Mouse (Mus musculus) activated CD4-positive, CD25-positive, alpha-beta regulatory T cell, adult 4 months (primary cell): ENCODE data around the gene Prom2. TPM values are rescaled to one million over a fixed set of nuclear protein-coding genes. Genes with fewer than 3 reads are reported as not detected.

Experiments used
- ATAC-seq: one replicate; pipeline ENCODE4 v1.8.0; 2017
- polyA plus RNA-seq, 2 experiments: library from polyadenylated mRNA; unstranded; fragments of 100-300 nt; shearing (Covaris generic); gene quantifications; one replicate each; pipeline ENCODE4 v1.2.1; 2017

Prom2 gene
- polyA plus RNA-seq, 2 experiments from 2014 or later, result not detected

DNA sequence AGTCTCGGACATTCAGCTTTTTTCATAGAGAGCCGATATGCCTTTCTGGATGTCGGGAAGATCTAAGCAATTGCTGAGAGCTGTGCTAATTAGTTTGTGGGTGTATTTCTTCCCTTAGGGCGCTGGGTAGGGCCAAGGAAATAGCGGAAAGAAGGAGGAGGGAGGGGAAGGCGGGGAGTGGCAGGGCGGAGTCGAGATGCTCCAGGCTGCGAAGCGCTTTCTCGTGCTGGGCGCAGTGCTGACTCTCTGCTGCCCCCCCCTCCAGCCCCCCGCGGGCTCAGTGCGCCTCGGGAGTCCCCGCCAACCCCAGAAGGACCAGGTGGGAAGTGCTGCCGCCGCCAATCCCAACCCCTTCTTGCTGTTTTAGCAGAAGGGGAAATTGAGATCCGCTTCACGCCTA is 58.3 kb downstream of the Prom2 start:
- no peak for ATAC-seq

DNA sequence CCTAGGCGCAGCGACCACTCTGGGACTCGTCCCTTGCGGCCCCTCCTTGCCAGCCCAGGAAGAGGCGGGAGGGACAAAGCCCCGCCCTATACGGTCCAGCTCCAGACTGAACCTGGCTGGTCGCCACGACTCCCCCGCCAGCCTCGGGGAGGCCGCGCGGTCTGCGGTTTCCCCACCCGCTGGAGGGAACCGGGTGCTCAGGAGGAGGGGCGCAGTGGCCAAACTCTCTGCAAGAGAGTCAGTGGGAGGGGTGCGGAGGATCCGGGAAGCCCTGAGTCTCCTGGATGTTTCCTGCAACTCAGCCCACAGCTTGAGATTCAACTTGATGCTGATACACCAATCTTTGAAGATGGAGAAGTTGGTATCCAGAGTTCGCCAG is 58.7 kb downstream of the Prom2 start:
- ATAC-seq, result no peak

DNA sequence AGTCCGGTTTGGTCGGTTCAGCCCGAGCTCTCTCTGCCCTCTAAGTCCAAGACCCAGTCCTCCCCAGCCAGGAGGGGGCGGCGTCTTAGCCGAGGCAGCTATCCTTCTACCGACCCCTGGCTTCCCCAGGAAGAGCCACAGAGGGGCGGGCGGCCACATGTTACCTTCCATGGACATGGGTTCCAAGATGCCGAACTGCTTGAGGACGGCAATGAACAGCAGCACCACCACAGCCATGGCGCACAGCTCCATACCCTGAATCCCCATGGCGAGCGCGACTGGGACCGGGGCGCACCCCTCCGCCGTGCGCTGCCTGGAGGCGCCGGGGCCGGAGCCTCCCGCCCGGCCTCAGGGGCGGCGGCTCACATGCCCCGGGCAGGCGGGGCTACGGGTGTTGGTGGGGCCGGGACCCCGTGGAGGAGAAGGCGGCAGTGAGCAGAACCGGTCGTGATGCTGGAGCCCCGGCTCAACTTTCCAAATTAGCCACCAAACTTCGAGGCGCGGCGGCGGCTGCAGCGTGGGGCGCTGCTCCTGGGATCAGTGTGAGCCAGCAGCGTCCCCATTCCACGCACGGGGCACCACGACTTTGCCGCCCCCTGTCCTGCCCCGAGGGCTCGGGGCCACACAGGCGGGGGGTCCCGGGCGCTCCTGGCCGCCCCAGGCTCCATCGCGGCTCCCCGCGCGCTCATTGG is 59.3 kb downstream of the Prom2 start:
- ATAC-seq, result no peak

DNA sequence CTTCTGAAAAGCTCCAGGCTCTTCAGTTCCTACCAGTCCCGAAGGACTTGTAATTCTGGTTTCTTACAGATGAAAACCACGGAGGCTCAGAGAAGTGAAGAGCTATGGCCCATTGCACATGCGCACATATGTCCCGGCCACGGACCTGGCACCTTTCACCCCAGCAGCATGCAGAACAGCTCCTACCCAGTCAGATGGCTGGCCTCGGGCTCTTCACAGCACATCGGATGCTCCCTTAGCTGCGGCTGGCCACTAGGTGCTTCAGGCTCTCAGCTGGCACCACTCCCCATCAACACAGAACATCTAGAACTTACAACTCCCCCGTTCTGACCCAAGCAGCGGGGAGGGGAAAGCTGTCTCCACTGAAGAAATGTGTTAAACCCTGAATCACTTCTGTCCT is 61.5 kb downstream of the Prom2 start:
- no peak for ATAC-seq

DNA sequence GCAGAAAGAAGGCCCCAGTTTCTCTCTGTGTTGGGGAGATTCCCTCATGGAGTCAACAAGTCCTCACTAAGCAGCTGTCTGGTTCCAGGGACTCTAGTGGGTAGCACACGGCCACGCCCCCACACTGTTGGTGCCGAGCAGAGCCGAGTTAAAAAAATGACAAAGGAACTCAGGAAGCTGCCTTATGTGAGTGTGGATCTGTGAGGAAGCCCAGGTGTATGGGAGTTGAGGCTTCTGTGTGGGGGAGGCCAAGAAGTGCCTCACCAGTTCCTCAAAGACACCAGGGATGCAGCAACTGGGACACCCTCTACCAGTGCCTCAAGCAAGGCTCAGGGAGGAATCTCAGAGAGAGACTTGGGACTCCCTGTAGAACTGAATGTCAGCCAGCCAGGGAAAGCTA is 62.1 kb downstream of the Prom2 start:
- no peak for ATAC-seq

Other genes with a start within 250 kb of the Prom2 start
- gene Dusp2, start 205.3 kb downstream of the Prom2 start, polyA plus RNA-seq, result 10 to 100 TPM; 18.6 to 38.6 TPM
- under 1 TPM; 0.28 to 0.37 TPM for gene Astl, start 202.8 kb downstream of the Prom2 start, polyA plus RNA-seq
- gene Adra2b, start 178.3 kb downstream of the Prom2 start, polyA plus RNA-seq, result not detected
- gene Gpat2, start 116.3 kb downstream of the Prom2 start, polyA plus RNA-seq, result under 1 TPM in 1 of 2 experiments, not detected in 1; 0.33 TPM
- 10 to 100 TPM; 48.1 to 48.7 TPM for gene Fahd2a, start 96.9 kb downstream of the Prom2 start, polyA plus RNA-seq
- gene Kcnip3, start 19.4 kb downstream of the Prom2 start, polyA plus RNA-seq, result under 1 TPM in 1 of 2 experiments, not detected in 1; 0.43 TPM
- 1 to 10 TPM; 1.5 to 2.1 TPM for gene Zfp661, start 45.6 kb upstream of the Prom2 start, polyA plus RNA-seq
- 10 to 100 TPM; 94.3 to 98.2 TPM for gene Mrps5, start 45.8 kb upstream of the Prom2 start, polyA plus RNA-seq
- gene Mal, start 115.2 kb upstream of the Prom2 start, polyA plus RNA-seq, result not detected
- not detected for gene Mall, start 188.5 kb upstream of the Prom2 start, polyA plus RNA-seq
- under 1 TPM in 1 of 2 experiments, not detected in 1; 0.24 TPM for gene Nphp1, start 247.4 kb upstream of the Prom2 start, polyA plus RNA-seq